Mouse (Mus musculus): ENCODE results near the gene Tbc1d5.

GRCm38 (mm10) chr17:50998216-50998615 lies 180.9 kb downstream of the Tbc1d5 start:
- no peak for TF ChIP-seq CTCF (conservative IDR thresholded peaks at IDR 0.05; ENCODE audit: low read length)
- TF ChIP-seq POU5F1 (IDR thresholded peaks at IDR 0.05; ENCODE audit: borderline replicate concordance, low read length) = no peak

All from E14TG2a.4 (cell line).